Mouse (Mus musculus) heart, embryonic 12.5 days (tissue): Measurements from ENCODE around the gene Scn11a. TPM values are rescaled to one million over a fixed set of nuclear protein-coding genes. Genes with fewer than 3 reads are reported as not detected.

Experiments
- ATAC-seq: fragments of 200-750 bp; cut with Nextera tagmentation; 2 replicates; pipeline ENCODE4 v1.8.0; 2017; ENCODE audit warnings: moderate TSS enrichment, moderate library complexity; ENCODE audit not compliant: insufficient number of reproducible peaks, low FRiP score
- H3K27ac ChIP-seq: fragments of 300-500 bp; sonication (generic); 2 replicates; pipeline ENCODE4 v1.5.1; 2016; ENCODE audit warnings: mild to moderate bottlenecking, moderate library complexity; ENCODE audit not compliant: poor library complexity, severe bottlenecking
- H3K27me3 ChIP-seq: fragments of 300-500 bp; sonication (generic); replicated peaks from 2 replicates; pipeline ENCODE4 v1.6.1; 2016; ENCODE audit warnings: mild to moderate bottlenecking, moderate library complexity
- H3K36me3 ChIP-seq: fragments of 300-500 bp; sonication (generic); 2 replicates; pipeline ENCODE4 v1.6.1; 2016; ENCODE audit warnings: mild to moderate bottlenecking, moderate library complexity
- H3K4me1 ChIP-seq: fragments of 300-500 bp; sonication (generic); replicated peaks from 2 replicates; pipeline ENCODE4 v1.6.1; 2016; ENCODE audit warnings: mild to moderate bottlenecking
- H3K4me2 ChIP-seq: fragments of 300-500 bp; sonication (generic); 2 replicates; pipeline ENCODE4 v1.6.1; 2016; ENCODE audit warnings: mild to moderate bottlenecking, moderate library complexity
- H3K4me3 ChIP-seq: fragments of 300-500 bp; sonication (generic); 2 replicates; pipeline ENCODE4 v1.5.1; 2016; ENCODE audit warnings: mild to moderate bottlenecking
- H3K9ac ChIP-seq: fragments of 300-500 bp; sonication (generic); 2 replicates; pipeline ENCODE4 v1.6.1; 2016; ENCODE audit warnings: mild to moderate bottlenecking, moderate library complexity
- H3K9me3 ChIP-seq: fragments of 300-500 bp; sonication (generic); replicated peaks from 2 replicates; pipeline ENCODE4 v1.6.1; 2016; ENCODE audit warnings: mild to moderate bottlenecking, moderate library complexity
- WGBS: fragments of 180-500 bp; shearing (Covaris S2); methylation state at CpG from one replicate; pipeline ENCODE4 v1.1.7; 2016; 5-methylcytosine and 5-hydroxymethylcytosine counted together
- polyA plus RNA-seq: library from polyadenylated mRNA; unstranded; fragments of >200 nt; fragmentation: Nextera tagmentation; extraction: Ambion mirVana; gene quantifications from 2 replicates; pipeline ENCODE4 v1.2.1, GENCODE M21; 2016

Gene Scn11a
- polyA plus RNA-seq, 1 experiment from 2014 or later: not detected

- 53% methylated on average over 15 of the region's 15 CpGs for WGBS
- no peak overlapping the region for H3K9ac ChIP-seq
- no peak for ATAC-seq
- H3K4me2 ChIP-seq: no peak overlapping the region
- no peak overlapping the region for H3K4me3 ChIP-seq
- peaks cover 18% of the 10 kb centered on the region for H3K4me1 ChIP-seq
- peaks cover 9% of the 10 kb centered on the region; the same call in 1 of the 2 replicates for H3K9me3 ChIP-seq
- no peaks in the 10 kb centered on the region for H3K36me3 ChIP-seq
- H3K27ac ChIP-seq: peak overlapping the region; percentile 55; the same call in 1 of the 2 replicates
- H3K27me3 ChIP-seq: no peaks in the 10 kb centered on the region
Observed at GRCm38 (mm10) chr9:119795254-119795912, 29.9 kb downstream of the Scn11a start.

- peaks cover 9% of the 10 kb centered on the region; the same call in 1 of the 2 replicates for H3K9me3 ChIP-seq
- no peaks in the 10 kb centered on the region for H3K27me3 ChIP-seq
- ATAC-seq: no peak
- no peak overlapping the region for H3K4me3 ChIP-seq
- no peak overlapping the region for H3K9ac ChIP-seq
- H3K36me3 ChIP-seq: no peaks in the 10 kb centered on the region
- no peak overlapping the region for H3K4me2 ChIP-seq
- H3K27ac ChIP-seq: peak overlapping the region; percentile 55; the same call in 1 of the 2 replicates
- peaks cover 18% of the 10 kb centered on the region for H3K4me1 ChIP-seq
- 34% methylated on average over 4 of the region's 4 CpGs for WGBS
Observed at GRCm38 (mm10) chr9:119794470-119794869, 30.8 kb downstream of the Scn11a start.

- no peaks in the 10 kb centered on the region for H3K36me3 ChIP-seq
Observed at GRCm38 (mm10) chr9:119792505-119792904, 32.8 kb downstream of the Scn11a start.

GRCm38 (mm10) chr9:119780901-119781300 lies 44.4 kb downstream of the Scn11a start:
- no peak overlapping the region for H3K27ac ChIP-seq
- H3K4me3 ChIP-seq: no peak overlapping the region
- no peak overlapping the region for H3K4me2 ChIP-seq
- no peaks in the 10 kb centered on the region for H3K4me1 ChIP-seq
- WGBS: 77% methylated on average over 3 of the region's 3 CpGs
- H3K36me3 ChIP-seq: no peaks in the 10 kb centered on the region
- no peak overlapping the region for H3K9ac ChIP-seq
- H3K9me3 ChIP-seq: 0 out of 2 replicates have a peak, but pooled peaks cover 3% of the 10 kb centered on the region
- no peak for ATAC-seq
- H3K27me3 ChIP-seq: no peaks in the 10 kb centered on the region

More at GRCm38 (mm10) chr9:119792505-119792904, 32.8 kb downstream of the Scn11a start:
- ATAC-seq: no peak
- no peak overlapping the region for H3K9ac ChIP-seq
- H3K9me3 ChIP-seq: peaks cover 5% of the 10 kb centered on the region; the same call in 1 of the 2 replicates
- H3K4me3 ChIP-seq: no peak overlapping the region
- no peak overlapping the region for H3K27ac ChIP-seq
- 47% methylated on average over 9 of the region's 9 CpGs for WGBS
- H3K4me2 ChIP-seq: no peak overlapping the region
- no peaks in the 10 kb centered on the region for H3K27me3 ChIP-seq
- peaks cover 18% of the 10 kb centered on the region for H3K4me1 ChIP-seq

- no peaks in the 10 kb centered on the region for H3K27me3 ChIP-seq
- peaks cover 4% of the 10 kb centered on the region for H3K9me3 ChIP-seq
- ATAC-seq: no peak
- no peaks in the 10 kb centered on the region for H3K36me3 ChIP-seq
- 73% methylated on average over 7 of the region's 7 CpGs for WGBS
- H3K9ac ChIP-seq: no peak overlapping the region
- H3K27ac ChIP-seq: no peak overlapping the region
- no peaks in the 10 kb centered on the region for H3K4me1 ChIP-seq
- H3K4me2 ChIP-seq: no peak overlapping the region
- no peak overlapping the region for H3K4me3 ChIP-seq
Observed at GRCm38 (mm10) chr9:119776661-119777060, 48.6 kb downstream of the Scn11a start.

- no peaks in the 10 kb centered on the region for H3K36me3 ChIP-seq
- H3K27me3 ChIP-seq: no peaks in the 10 kb centered on the region
- no peaks in the 10 kb centered on the region for H3K9me3 ChIP-seq
- no peaks in the 10 kb centered on the region for H3K4me1 ChIP-seq
- H3K27ac ChIP-seq: no peak overlapping the region
- ATAC-seq: no peak
- no peak overlapping the region for H3K4me2 ChIP-seq
- no peak overlapping the region for H3K4me3 ChIP-seq
- 43% methylated on average over 7 of the region's 7 CpGs for WGBS
- no peak overlapping the region for H3K9ac ChIP-seq
Observed at GRCm38 (mm10) chr9:119768585-119768984, 56.7 kb downstream of the Scn11a start.

GRCm38 (mm10) chr9:119760226-119760625 lies 65.0 kb downstream of the Scn11a start:
- Histone ChIP-seq H3K4me3 (no peak overlapping the region), H3K36me3 (no peaks in the 10 kb centered on the region), H3K27me3 (no peaks in the 10 kb centered on the region), H3K9me3 (peaks cover 10% of the 10 kb centered on the region), H3K27ac (no peak overlapping the region), H3K9ac (no peak overlapping the region), H3K4me1 (no peaks in the 10 kb centered on the region), H3K4me2 (no peak overlapping the region)
- WGBS: 81% methylated on average over 3 of the region's 3 CpGs
- no peak for ATAC-seq

GRCm38 (mm10) chr9:119759457-119759856 lies 65.8 kb downstream of the Scn11a start:
- H3K36me3 ChIP-seq: no peaks in the 10 kb centered on the region
- peaks cover 14% of the 10 kb centered on the region for H3K9me3 ChIP-seq
- no peak overlapping the region for H3K4me3 ChIP-seq
- H3K4me2 ChIP-seq: no peak overlapping the region
- WGBS: 80% methylated on average over 1 of the region's 1 CpGs
- no peaks in the 10 kb centered on the region for H3K4me1 ChIP-seq
- no peak for ATAC-seq
- no peaks in the 10 kb centered on the region for H3K27me3 ChIP-seq
- no peak overlapping the region for H3K27ac ChIP-seq
- no peak overlapping the region for H3K9ac ChIP-seq

GRCm38 (mm10) chr9:119751507-119751906 lies 73.7 kb downstream of the Scn11a start:
- Histone ChIP-seq H3K27me3 (0 out of 2 replicates have a peak, but pooled peaks cover 6% of the 10 kb centered on the region), H3K4me1 (peaks cover 5% of the 10 kb centered on the region; the same call in 1 of the 2 replicates), H3K9me3 (peaks cover 13% of the 10 kb centered on the region), H3K36me3 (no peaks in the 10 kb centered on the region), H3K4me3 (no peak overlapping the region), H3K4me2 (no peak overlapping the region), H3K9ac (no peak overlapping the region), H3K27ac (no peak overlapping the region)
- WGBS: 19% methylated on average over 5 of the region's 5 CpGs
- ATAC-seq: no peak

- no peak overlapping the region for H3K9ac ChIP-seq
- H3K27ac ChIP-seq: no peak overlapping the region
- no peaks in the 10 kb centered on the region for H3K36me3 ChIP-seq
- 0 out of 2 replicates have a peak, but pooled peaks cover 10% of the 10 kb centered on the region for H3K27me3 ChIP-seq
- H3K4me3 ChIP-seq: no peak overlapping the region
- H3K4me2 ChIP-seq: no peak overlapping the region
- H3K4me1 ChIP-seq: peaks cover 5% of the 10 kb centered on the region; the same call in 1 of the 2 replicates
- WGBS: 64% methylated on average over 9 of the region's 9 CpGs
- no peak for ATAC-seq
- H3K9me3 ChIP-seq: peaks cover 8% of the 10 kb centered on the region; the same call in 1 of the 2 replicates
Observed at GRCm38 (mm10) chr9:119749112-119749511, 76.1 kb downstream of the Scn11a start.

- Histone ChIP-seq H3K36me3 (no peaks in the 10 kb centered on the region), H3K27me3 (0 out of 2 replicates have a peak, but pooled peaks cover 4% of the 10 kb centered on the region), H3K9me3 (peaks cover 8% of the 10 kb centered on the region; the same call in 1 of the 2 replicates), H3K9ac (no peak overlapping the region), H3K27ac (no peak overlapping the region), H3K4me3 (no peak overlapping the region), H3K4me1 (peaks cover 8% of the 10 kb centered on the region), H3K4me2 (no peak overlapping the region)
- 56% methylated on average over 4 of the region's 4 CpGs for WGBS
- ATAC-seq: no peak
Observed at GRCm38 (mm10) chr9:119743900-119744299, 81.4 kb downstream of the Scn11a start.
